8 mouse cellular contexts compared by ENCODE assay signal in the genomic region with DNA sequence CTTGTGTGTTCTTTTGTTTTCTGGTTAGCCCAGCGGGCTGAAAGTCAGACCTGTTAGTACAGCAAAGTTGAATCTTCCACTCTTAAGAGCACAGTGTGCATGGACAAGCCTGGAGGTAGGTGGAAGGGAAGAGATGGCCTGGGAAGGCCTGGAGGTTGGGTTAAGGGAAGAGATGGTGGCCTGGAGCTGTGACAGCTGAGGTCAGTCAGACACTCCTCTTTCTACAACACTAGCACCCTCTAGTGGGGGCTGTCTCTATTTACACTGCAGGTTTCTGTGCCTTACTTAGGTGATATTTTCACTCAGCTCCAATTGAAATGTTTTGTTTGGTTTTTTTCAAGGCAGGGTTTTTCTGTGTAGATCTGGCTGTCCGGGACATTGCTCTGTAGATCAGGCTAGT. TPM values are rescaled to one million over a fixed set of nuclear protein-coding genes. Genes with fewer than 3 reads are reported as not detected.
A peak's percentile ranks its signal among the peaks of the same experiment; 100 is the strongest.
DNase-seq lines count a peak whose midpoint lies in the region; ATAC-seq and TF ChIP-seq lines count a peak whose summit lies in the region.

No protein-coding gene starts in this region.

- no peak for ATAC-seq in heart, embryonic 12.5 days (ENCODE audit: insufficient number of reproducible peaks, low FRiP score)
- ATAC-seq in heart, embryonic 16.5 days (replicated peaks; ENCODE audit: extremely low read depth, insufficient read depth, low FRiP score): 0 out of 2 replicates have a peak, but pooled peaks have one; percentile 42

- WGBS in heart, adult 2 months: 51% methylated on average over 2 of the region's 2 CpGs
- WGBS in heart, embryonic 12.5 days: 54% methylated on average over 2 of the region's 2 CpGs
- 51% methylated on average over 2 of the region's 2 CpGs for WGBS in heart, embryonic 16.5 days
- WGBS in macrophage (ENCODE audit: missing documents): 64% methylated on average over 2 of the region's 2 CpGs

- no peak overlapping the region for H3K4me2 ChIP-seq in heart, embryonic 12.5 days
- no peak overlapping the region for H3K4me2 ChIP-seq in heart, embryonic 16.5 days (ENCODE audit: low read depth, low read length)

- no peaks in the 10 kb centered on the region; the same call in 1 of the 2 replicates for H3K9me3 ChIP-seq in heart, embryonic 12.5 days (replicated peaks)
- H3K9me3 ChIP-seq in heart, embryonic 16.5 days (replicated peaks; ENCODE audit: control insufficient read depth, low read length): peaks cover under 1% of the 10 kb centered on the region; the same call in 1 of the 2 replicates

- no peak for TF ChIP-seq POLR2A in heart, adult 2 months (IDR thresholded peaks at IDR 0.05; ENCODE audit: insufficient read depth, low read depth, low read length)

- no peak overlapping the region for H3K4me3 ChIP-seq in heart, adult 2 months
- H3K4me3 ChIP-seq in heart, embryonic 12.5 days: no peak overlapping the region
- H3K4me3 ChIP-seq in heart, embryonic 16.5 days (ENCODE audit: low read length): no peak overlapping the region
- H3K4me3 ChIP-seq in macrophage (ENCODE audit: inconsistent target): no peak overlapping the region

- H3K36me3 ChIP-seq in heart, adult 2 months (ENCODE audit: control insufficient read depth, insufficient read depth, low read length): no peaks in the 10 kb centered on the region
- no peaks in the 10 kb centered on the region for H3K36me3 ChIP-seq in heart, embryonic 12.5 days
- no peaks in the 10 kb centered on the region for H3K36me3 ChIP-seq in heart, embryonic 16.5 days (ENCODE audit: control insufficient read depth, insufficient read depth)
- H3K36me3 ChIP-seq in macrophage (ENCODE audit: inconsistent target): no peaks in the 10 kb centered on the region

- no peak overlapping the region for H3K9ac ChIP-seq in heart, adult 2 months (ENCODE audit: low read depth, low read length)
- H3K9ac ChIP-seq in heart, embryonic 12.5 days: no peak overlapping the region
- no peak overlapping the region for H3K9ac ChIP-seq in heart, embryonic 16.5 days (ENCODE audit: low read length)

- no peaks in the 10 kb centered on the region for H3K79me2 ChIP-seq in heart, adult 2 months (replicated peaks; ENCODE audit: control insufficient read depth, insufficient read depth, low read length)
- no peaks in the 10 kb centered on the region for H3K79me2 ChIP-seq in macrophage (ENCODE audit: inconsistent target)

- peak; percentile 63 for DNase-seq in heart, adult 2 months
- DNase-seq in adrenal gland, adult (ENCODE audit: inconsistent age in 2 of 2, low spot score in 1 of 2): peak; percentile 59 to 92
- DNase-seq in embryo, embryonic 10 days (ENCODE audit: low spot score): peak; percentile 92
- peak; percentile 34 to 67 for DNase-seq in layer of hippocampus, adult 8-10 months (ENCODE audit: low spot score in 2 of 2)
- peak; percentile 45 to 60 for DNase-seq in spleen, postnatal 36 days (ENCODE audit: low spot score in 2 of 2)

- intact Hi-C loops in heart, adult 2 months (cut with DNase I): loop anchor here (1.0 to 5.0 kb wide), 5 partner anchors 146 to 511 kb away; no protein-coding TSS in a partner anchor

- peak; percentile 96 for TF ChIP-seq CTCF in heart, adult 2 months (IDR thresholded peaks at IDR 0.05)

- peak; percentile 73; the same call in 1 of the 2 replicates for TF ChIP-seq EP300 in heart, adult 2 months (IDR thresholded peaks at IDR 0.05; ENCODE audit: insufficient read depth, low read depth, low read length)

- no peaks in the 10 kb centered on the region for H3K27me3 ChIP-seq in heart, adult 2 months (ENCODE audit: control insufficient read depth, insufficient read depth, low read length)
- peaks cover 22% of the 10 kb centered on the region for H3K27me3 ChIP-seq in heart, embryonic 12.5 days (replicated peaks)
- no peaks in the 10 kb centered on the region for H3K27me3 ChIP-seq in heart, embryonic 16.5 days (ENCODE audit: control insufficient read depth, insufficient read depth, low read length)

- no peaks in the 10 kb centered on the region for H3K4me1 ChIP-seq in heart, adult 2 months (ENCODE audit: control insufficient read depth, insufficient read depth, low read length)
- peaks cover 6% of the 10 kb centered on the region for H3K4me1 ChIP-seq in heart, embryonic 12.5 days (replicated peaks)
- H3K4me1 ChIP-seq in heart, embryonic 16.5 days (ENCODE audit: control insufficient read depth, insufficient read depth, low read length): no peaks in the 10 kb centered on the region

- H3K27ac ChIP-seq in heart, adult 2 months: no peak overlapping the region
- H3K27ac ChIP-seq in heart, embryonic 12.5 days (ENCODE audit: poor library complexity, severe bottlenecking): no peak overlapping the region
- no peak overlapping the region for H3K27ac ChIP-seq in heart, embryonic 16.5 days (ENCODE audit: low read length)
- peak overlapping the region; percentile 81 for H3K27ac ChIP-seq in macrophage

RNA-seq across cellular contexts. Expression of gene Ntn1, which starts 7.5 kb away (rescaled TPM):
- total RNA-seq in heart, adult 2 months (2021): 10 to 100 TPM; 55.1 to 70.5 TPM
- polyA plus RNA-seq in heart, adult 2 months (2012; rRNA removed): 32.4 and 35.4 TPM in 2 replicates
- polyA plus RNA-seq in heart, embryonic 12.5 days (2016; fragmentation: Nextera tagmentation; extraction: Ambion mirVana): 38.6 and 41.9 TPM in 2 replicates
- polyA plus RNA-seq in heart, embryonic 16.5 days (2015; fragmentation: Nextera tagmentation; extraction: Ambion mirVana): 17.7 and 21.3 TPM in 2 replicates
- 1 to 10 TPM; 6.0 to 7.3 (median 7.0) TPM for total RNA-seq in layer of hippocampus, adult 8-10 months (2022)
- total RNA-seq in macrophage (2018; cell fraction: chromatin; rRNA removed): 10 to 100 TPM in 8 of 26 experiments, 1 to 10 TPM in 18; 4.9 to 16.7 (median 8.2) TPM
- total RNA-seq in macrophage (2018; cell fraction: cytosol; rRNA removed): 1 to 10 TPM; 1.6 to 3.6 (median 2.3) TPM
- 10 to 100 TPM in 1 of 26 experiments, 1 to 10 TPM in 25; 4.2 to 10.9 (median 6.1) TPM for total RNA-seq in macrophage (2018; cell fraction: nucleus; rRNA removed)
- polyA plus RNA-seq in macrophage (2018): 1.2 to 1.6 TPM (median 1.5 TPM) in 3 replicates

RNA-seq across cellular contexts. Expression of gene Pik3r5, which starts 23.8 kb away (rescaled TPM):
- 1 to 10 TPM in 1 of 2 experiments, under 1 TPM in 1; 0.84 to 1.3 TPM for total RNA-seq in heart, adult 2 months (2021)
- polyA plus RNA-seq in heart, adult 2 months (2012; rRNA removed): 1.4 and 2.9 TPM in 2 replicates
- 0.14 and 0.21 TPM in 2 replicates for polyA plus RNA-seq in heart, embryonic 12.5 days (2016; fragmentation: Nextera tagmentation; extraction: Ambion mirVana)
- polyA plus RNA-seq in heart, embryonic 16.5 days (2015; fragmentation: Nextera tagmentation; extraction: Ambion mirVana): 1.3 and 2.5 TPM in 2 replicates
- total RNA-seq in layer of hippocampus, adult 8-10 months (2022): 1 to 10 TPM; 1.7 to 6.8 (median 3.3) TPM
- 1,000 to 10,000 TPM in 12 of 26 experiments, 100 to 1,000 TPM in 14; 297 to 1,526 (median 884) TPM for total RNA-seq in macrophage (2018; cell fraction: chromatin; rRNA removed)
- total RNA-seq in macrophage (2018; cell fraction: cytosol; rRNA removed): 100 to 1,000 TPM; 121 to 414 (median 184) TPM
- total RNA-seq in macrophage (2018; cell fraction: nucleus; rRNA removed): 1,000 to 10,000 TPM in 4 of 26 experiments, 100 to 1,000 TPM in 22; 237 to 1,268 (median 592) TPM
- 65.4 to 120 TPM (median 103 TPM) in 3 replicates for polyA plus RNA-seq in macrophage (2018)

Comparison
In these comparisons a context has a peak if more than half of its experiments do, and no peak if none do; other contexts are left out.
1. RNA of gene Pik3r5, which starts 23.8 kb away (polyA plus RNA-seq): 65.4 to 120 TPM in macrophage; 1.4 to 2.9 TPM in heart, adult 2 months, 1.3 to 2.5 TPM in heart, embryonic 16.5 days and 0.14 to 0.21 TPM in heart, embryonic 12.5 days; every median in the first group is over 10 times any median in the second.
2. Peak in every context shown above with its lines, with median percentiles within 50 percentile points of each other: DNase-seq.